Mouse (Mus musculus) limb, embryonic 15.5 days (tissue): ENCODE data around the gene Gm6169. TPM values are rescaled to one million over a fixed set of nuclear protein-coding genes. Genes with fewer than 3 reads are reported as not detected.

Source experiments
- ATAC-seq: fragments of 200-750 bp; cut with Nextera tagmentation; 2 replicates; pipeline ENCODE4 v1.8.0; 2017; ENCODE audit warnings: low read depth, moderate TSS enrichment; ENCODE audit not compliant: insufficient number of reproducible peaks, low FRiP score, low TSS enrichment
- H3K27ac ChIP-seq: fragments of 300-500 bp; sonication (generic); 2 replicates; pipeline ENCODE4 v1.5.1; 2015; ENCODE audit warnings: moderate library complexity, mild to moderate bottlenecking, inconsistent platforms
- H3K27me3 ChIP-seq: fragments of 300-500 bp; sonication (generic); 2 replicates; pipeline ENCODE4 v1.6.1; 2015; ENCODE audit warnings: inconsistent platforms
- H3K36me3 ChIP-seq: fragments of 300-500 bp; sonication (generic); 2 replicates; pipeline ENCODE4 v1.6.1; 2015; ENCODE audit warnings: inconsistent platforms
- H3K4me1 ChIP-seq: fragments of 300-500 bp; sonication (generic); 2 replicates; pipeline ENCODE4 v1.6.1; 2015; ENCODE audit warnings: inconsistent platforms
- H3K4me2 ChIP-seq: fragments of 300-500 bp; sonication (generic); 2 replicates; pipeline ENCODE4 v1.6.1; 2015; ENCODE audit warnings: mild to moderate bottlenecking, inconsistent platforms
- H3K4me3 ChIP-seq: fragments of 300-500 bp; sonication (generic); 2 replicates; pipeline ENCODE4 v1.5.1; 2015; ENCODE audit warnings: mild to moderate bottlenecking, inconsistent platforms
- H3K9ac ChIP-seq: fragments of 300-500 bp; sonication (generic); 2 replicates; pipeline ENCODE4 v1.6.1; 2015; ENCODE audit warnings: inconsistent platforms
- H3K9me3 ChIP-seq: fragments of 300-500 bp; sonication (generic); 2 replicates; pipeline ENCODE4 v1.6.1; 2016; ENCODE audit warnings: inconsistent platforms
- WGBS: fragments of 180-500 bp; shearing (Covaris S2); methylation state at CpG from one replicate; pipeline ENCODE4 v1.1.7; 2015; 5-methylcytosine and 5-hydroxymethylcytosine counted together
- polyA plus RNA-seq: library from polyadenylated mRNA; unstranded; fragments of >200 nt; fragmentation: Nextera tagmentation; extraction: Ambion mirVana; gene quantifications from 2 replicates; pipeline ENCODE4 v1.2.1, GENCODE M21; 2015

Gm6169 gene
- polyA plus RNA-seq, 1 experiment from 2014 or later = 3.5 TPM

DNA sequence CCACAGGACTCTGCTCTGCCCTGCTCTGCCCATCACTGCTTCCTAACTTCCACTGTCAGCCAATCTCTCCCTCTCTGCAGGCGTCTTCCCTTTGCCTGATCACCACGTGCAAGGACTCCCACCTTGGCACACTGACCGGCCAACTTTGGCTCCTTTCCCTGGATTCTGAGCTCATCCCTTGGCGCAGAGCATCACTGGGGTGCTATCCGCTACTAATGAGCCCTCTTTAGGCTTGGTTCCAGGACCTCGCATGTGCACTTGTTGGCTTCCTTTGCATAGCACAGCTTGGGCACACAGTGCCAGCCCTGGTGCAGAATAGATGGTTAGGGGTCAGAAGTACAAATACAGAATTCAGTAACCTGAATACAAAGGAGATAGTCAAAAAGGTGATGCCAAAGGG is 47.9 kb downstream of the Gm6169 start:
- Histone ChIP-seq H3K9me3 (no peaks in the 10 kb centered on the region), H3K36me3 (no peaks in the 10 kb centered on the region), H3K4me1 (no peaks in the 10 kb centered on the region), H3K4me2 (no peak overlapping the region), H3K9ac (no peak overlapping the region), H3K4me3 (no peak overlapping the region), H3K27ac (no peak overlapping the region), H3K27me3 (no peaks in the 10 kb centered on the region)
- ATAC-seq = no peak
- 78% methylated on average over 6 of the region's 6 CpGs for WGBS

Other genes starting within 250 kb of the Gm6169 start
- 0.36 and 0.40 TPM in 2 replicates for gene Gcnt4, start 174.5 kb downstream of the Gm6169 start, polyA plus RNA-seq
- not detected in 2 replicates for gene 1700029F12Rik, start 64.9 kb downstream of the Gm6169 start, polyA plus RNA-seq
- gene Fam169a, start 32.0 kb downstream of the Gm6169 start, polyA plus RNA-seq = 1.2 and 1.6 TPM in 2 replicates
- 25.9 and 26.9 TPM in 2 replicates for gene Gfm2, start 38.7 kb upstream of the Gm6169 start, polyA plus RNA-seq
- 58.6 and 59.8 TPM in 2 replicates for gene Nsa2, start 38.7 kb upstream of the Gm6169 start, polyA plus RNA-seq
- 63.1 and 65.7 TPM in 2 replicates for gene Hexb, start 99.1 kb upstream of the Gm6169 start, polyA plus RNA-seq
- gene Enc1, start 141.9 kb upstream of the Gm6169 start, polyA plus RNA-seq = 6.1 and 10.4 TPM in 2 replicates